Mouse (Mus musculus): ENCODE data around the gene Cdc42bpb. TPM values are rescaled to one million over a fixed set of nuclear protein-coding genes. Genes with fewer than 3 reads are reported as not detected.
A peak's percentile ranks its signal among the peaks of the same experiment; 100 is the strongest.

Cdc42bpb gene
- total RNA-seq, 2 experiments from 2014 or later: 117 to 125 TPM

GRCm38 (mm10) chr12:111349540-111350231 is 27.8 kb downstream of the Cdc42bpb start:
- DNase-seq (ENCODE audit: low spot score in 2 of 2): no peak

DNA sequence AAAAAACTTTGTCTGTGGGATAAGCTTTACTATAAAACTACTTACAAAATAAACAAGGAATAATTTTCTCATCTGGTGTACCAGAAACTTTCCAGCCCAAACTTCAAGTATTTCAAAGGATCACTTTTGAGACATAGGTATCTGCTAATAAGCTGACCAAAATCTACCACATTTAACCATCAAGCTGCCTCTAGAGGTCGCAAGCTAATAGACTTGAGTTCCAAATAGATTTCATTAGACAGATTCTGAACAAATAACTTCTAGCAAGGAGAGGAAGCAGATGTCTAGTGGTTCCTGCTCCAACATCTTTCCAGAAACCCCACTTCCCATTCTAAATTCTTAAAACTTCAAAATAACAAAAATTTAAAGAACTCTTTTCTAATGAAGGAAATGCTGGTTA is 33.6 kb downstream of the Cdc42bpb start:
- no peak for DNase-seq (ENCODE audit: low spot score in 2 of 2)

DNA sequence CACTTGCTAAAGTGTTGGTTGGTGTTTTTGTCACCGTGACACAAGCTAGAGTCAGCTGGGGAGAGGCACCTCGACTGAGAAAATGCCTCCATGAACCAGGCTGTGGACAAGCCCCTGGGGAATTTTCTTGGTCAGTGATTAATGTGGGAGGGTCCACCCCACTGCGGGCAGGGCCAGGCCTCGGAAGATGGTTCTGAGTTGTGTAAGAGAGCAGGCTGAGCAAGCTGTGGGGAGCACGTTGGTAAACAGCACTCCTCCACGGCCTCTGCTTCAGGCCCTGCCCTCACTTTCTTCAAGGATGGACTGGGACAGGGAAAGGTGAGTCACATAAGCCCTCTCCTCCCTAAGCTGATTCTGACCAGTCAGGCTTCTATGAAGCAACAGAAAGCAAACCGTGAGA is 36.8 kb downstream of the Cdc42bpb start:
- no peak for DNase-seq (ENCODE audit: low spot score in 2 of 2)

- no peak for DNase-seq (ENCODE audit: low spot score in 2 of 2)
Observed at GRCm38 (mm10) chr12:111337864-111338354, 39.6 kb downstream of the Cdc42bpb start.

- DNase-seq (ENCODE audit: low spot score in 2 of 2): peak in 1 of 2 experiments; percentile 44
Observed at GRCm38 (mm10) chr12:111333020-111333605, 44.4 kb downstream of the Cdc42bpb start.

GRCm38 (mm10) chr12:111332443-111332842 is 45.1 kb downstream of the Cdc42bpb start:
- no peak for DNase-seq (ENCODE audit: low spot score in 2 of 2)

DNA sequence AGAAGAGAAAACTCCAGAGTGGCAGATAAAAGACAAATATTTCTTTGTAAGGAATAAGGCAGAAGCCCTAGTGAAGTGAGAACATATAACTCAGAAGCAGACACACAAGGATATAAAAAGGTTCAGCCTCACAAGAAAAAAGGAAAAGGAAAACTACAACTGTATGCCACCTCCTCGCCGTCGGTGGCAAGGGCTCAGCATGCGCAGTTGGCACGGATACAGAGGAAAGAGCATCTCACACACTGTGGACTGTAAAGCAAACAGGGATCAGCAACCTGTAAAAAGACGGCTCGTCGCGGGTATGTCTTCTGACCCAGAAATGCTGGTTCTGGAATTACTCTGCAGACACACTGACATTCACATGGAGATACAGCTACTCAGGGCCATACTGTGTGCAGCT is 45.9 kb downstream of the Cdc42bpb start:
- DNase-seq (ENCODE audit: low spot score in 2 of 2): no peak

DNA sequence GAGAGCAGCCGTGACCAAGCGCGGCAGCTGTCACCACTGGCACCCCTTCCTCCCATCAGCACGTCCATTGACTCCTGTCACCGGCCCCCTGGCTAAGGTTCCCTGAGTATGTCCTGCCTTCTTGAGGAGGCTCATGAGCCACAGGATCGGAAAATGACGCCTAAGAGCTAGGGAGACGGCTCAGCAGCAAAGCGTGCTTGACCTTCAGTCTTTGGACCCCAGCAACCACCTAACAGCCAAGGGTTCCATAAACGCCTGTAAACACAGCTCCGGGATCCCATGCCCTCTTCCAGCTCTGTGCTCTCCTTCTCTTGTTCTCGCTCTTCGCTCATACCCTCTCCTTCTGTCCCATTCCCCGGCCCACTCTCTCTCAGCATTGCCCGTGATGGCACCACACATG is 48.2 kb downstream of the Cdc42bpb start:
- no peak for DNase-seq (ENCODE audit: low spot score in 2 of 2)

GRCm38 (mm10) chr12:111328360-111328759 is 49.2 kb downstream of the Cdc42bpb start:
- no peak for DNase-seq (ENCODE audit: low spot score in 2 of 2)

DNA sequence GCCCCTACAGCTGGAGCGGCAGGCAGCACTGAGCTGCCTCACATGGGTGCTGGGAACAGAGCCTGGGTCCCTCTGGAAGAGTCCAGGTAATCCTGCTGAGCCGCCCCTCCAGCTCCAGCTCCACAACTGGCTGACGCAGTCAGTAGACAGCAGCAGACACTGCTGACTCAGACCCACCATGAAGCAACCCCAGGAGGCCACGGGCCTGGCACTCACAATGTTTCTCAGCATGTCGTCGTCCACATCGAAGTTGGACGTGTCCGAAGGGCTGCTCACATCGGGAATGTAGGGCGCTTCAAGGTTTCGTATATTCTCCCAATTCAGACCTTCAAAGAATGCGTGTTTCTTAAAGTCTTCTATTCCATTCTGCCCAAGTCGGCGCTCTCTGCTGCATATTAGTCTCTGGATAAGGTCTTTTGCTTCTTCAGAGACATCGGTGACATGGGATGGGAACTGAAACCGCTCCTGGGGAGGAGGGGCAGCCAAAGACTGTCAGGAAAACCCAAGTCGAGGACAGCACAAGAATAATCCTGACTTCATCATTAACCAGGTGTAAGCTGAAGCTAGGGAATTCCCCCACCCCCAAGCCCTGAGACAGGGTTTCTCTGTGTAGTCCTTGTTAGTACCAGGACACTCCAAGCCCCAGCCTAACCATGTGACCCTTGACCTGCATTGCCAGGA is 51.6 kb downstream of the Cdc42bpb start:
- no peak for DNase-seq (ENCODE audit: low spot score in 2 of 2)

- no peak for DNase-seq (ENCODE audit: low spot score in 2 of 2)
Observed at GRCm38 (mm10) chr12:111324949-111325348, 52.6 kb downstream of the Cdc42bpb start.

GRCm38 (mm10) chr12:111324536-111324935 is 53.0 kb downstream of the Cdc42bpb start:
- no peak for DNase-seq (ENCODE audit: low spot score in 2 of 2)

GRCm38 (mm10) chr12:111323423-111323822 is 54.1 kb downstream of the Cdc42bpb start:
- no peak for DNase-seq (ENCODE audit: low spot score in 2 of 2)

- DNase-seq (ENCODE audit: low spot score in 2 of 2): peak in 1 of 2 experiments; percentile 21
Observed at GRCm38 (mm10) chr12:111321832-111322231, 55.7 kb downstream of the Cdc42bpb start.

GRCm38 (mm10) chr12:111320549-111320948 is 57.0 kb downstream of the Cdc42bpb start:
- DNase-seq (ENCODE audit: low spot score in 2 of 2): no peak

GRCm38 (mm10) chr12:111317694-111318093 is 59.8 kb downstream of the Cdc42bpb start:
- DNase-seq (ENCODE audit: low spot score in 2 of 2): no peak

DNA sequence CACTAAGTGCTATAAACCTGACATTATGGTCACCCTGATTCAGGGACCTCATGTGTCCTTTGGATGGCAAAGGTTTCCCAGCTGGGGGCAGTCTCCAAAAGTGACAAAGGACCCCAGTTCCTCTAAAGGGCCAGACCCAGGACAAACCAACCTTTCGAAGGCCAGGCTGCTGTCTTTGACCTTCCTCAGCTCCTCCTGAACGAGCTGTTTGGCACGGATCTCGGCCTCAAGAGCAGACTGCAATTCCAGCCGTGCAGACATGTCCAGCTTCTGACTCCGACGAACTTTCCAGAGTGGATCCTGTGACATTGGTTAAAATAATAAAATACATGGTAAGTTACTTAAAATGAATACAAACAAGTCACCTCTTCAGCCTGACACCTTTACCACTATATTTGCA is 63.2 kb downstream of the Cdc42bpb start:
- no peak for DNase-seq (ENCODE audit: low spot score in 2 of 2)

DNA sequence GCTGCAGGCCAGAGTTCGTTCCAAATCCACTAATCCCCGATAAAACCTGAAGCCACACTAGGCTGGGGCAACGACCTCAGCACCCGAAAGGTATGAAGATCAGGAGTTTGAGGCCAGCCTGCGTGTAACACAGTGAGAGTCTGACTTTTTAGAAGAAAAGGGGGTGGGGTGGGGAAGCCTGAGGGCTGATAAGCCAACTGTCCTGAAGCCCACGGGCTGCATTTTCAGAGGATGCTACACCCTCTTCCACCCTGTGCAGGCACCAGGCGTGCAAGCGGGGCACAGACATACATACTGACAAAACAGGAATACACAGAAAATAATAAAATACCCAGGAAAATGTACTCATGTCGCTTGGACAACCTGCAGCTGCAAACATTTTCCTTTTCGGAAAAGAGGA is 65.7 kb downstream of the Cdc42bpb start:
- DNase-seq (ENCODE audit: low spot score in 2 of 2): no peak

GRCm38 (mm10) chr12:111309931-111310330 is 67.6 kb downstream of the Cdc42bpb start:
- no peak for DNase-seq (ENCODE audit: low spot score in 2 of 2)

- no peak for DNase-seq (ENCODE audit: low spot score in 2 of 2)
Observed at GRCm38 (mm10) chr12:111309256-111309655, 68.3 kb downstream of the Cdc42bpb start.

DNA sequence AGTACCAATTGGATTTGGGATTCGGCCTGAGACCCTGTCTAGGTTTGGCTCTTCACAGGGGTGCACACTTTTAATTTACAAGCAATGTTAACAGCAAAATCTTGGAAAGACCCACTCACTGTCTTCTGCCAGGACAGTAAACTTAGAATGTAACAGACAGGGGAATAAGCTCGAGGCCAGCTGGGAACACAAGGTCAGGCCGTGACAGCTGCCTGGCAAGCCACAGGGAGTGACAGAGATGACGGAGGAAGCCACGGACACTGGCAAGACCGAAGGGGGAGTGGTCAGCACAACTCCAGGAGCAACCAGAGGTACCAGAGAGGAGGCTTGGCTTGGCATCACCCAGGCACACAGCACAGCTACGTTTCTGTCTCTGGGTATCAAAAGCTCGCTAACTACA is 70.7 kb downstream of the Cdc42bpb start:
- DNase-seq (ENCODE audit: low spot score in 2 of 2): no peak

GRCm38 (mm10) chr12:111303702-111304337 is 73.7 kb downstream of the Cdc42bpb start:
- DNase-seq (ENCODE audit: low spot score in 2 of 2): peak in 1 of 2 experiments; percentile 23

All from layer of hippocampus, postnatal 14 days (tissue).